Mouse (Mus musculus) cortical plate, adult 2 months (tissue): ENCODE measurements around the gene Tvp23b.

Experiments
- CTCF ChIP-seq: fragments of 200-500 bp; IDR thresholded peaks from 2 replicates; pipeline ENCODE4 v1.5.1; 2011; ENCODE audit warnings: mild to moderate bottlenecking, control low read depth, low read length; ENCODE audit not compliant: insufficient read depth; ENCODE audit errors: extremely low read depth
- POLR2A ChIP-seq: fragments of 200-500 bp; IDR thresholded peaks from 2 replicates; pipeline ENCODE4 v1.6.1; 2011; ENCODE audit warnings: mild to moderate bottlenecking, low read length, control low read depth; ENCODE audit not compliant: insufficient read depth; ENCODE audit errors: extremely low read depth

DNA sequence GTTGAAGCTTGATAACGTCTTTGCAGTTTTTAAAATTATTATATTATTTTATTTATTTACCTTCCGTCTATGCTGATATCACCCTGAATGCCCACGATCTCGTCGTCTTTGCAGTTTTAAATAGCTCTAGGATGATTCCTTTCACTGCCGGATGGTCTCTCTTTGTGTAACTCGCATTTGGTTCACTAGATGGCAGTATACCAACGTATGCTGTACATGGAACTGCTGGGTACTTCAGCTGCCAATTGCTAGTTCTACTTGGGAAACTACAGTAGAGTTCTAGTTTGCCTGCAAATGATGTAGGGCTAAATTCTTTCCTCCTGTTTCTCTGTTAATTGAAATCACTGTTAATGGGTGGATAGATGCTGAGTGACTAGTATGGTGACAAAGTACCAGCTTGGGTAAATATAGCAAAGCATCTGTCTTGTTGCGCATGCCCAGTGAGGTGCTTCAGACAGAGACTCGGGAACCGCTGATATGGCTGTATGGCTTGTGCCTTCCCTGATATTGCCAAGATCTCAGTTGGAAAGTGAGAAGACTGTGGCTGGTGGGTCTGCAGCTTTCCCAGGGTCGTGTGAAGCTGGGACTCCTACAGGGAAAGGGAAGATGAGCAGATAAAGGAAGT lies 22.6 kb downstream of the Tvp23b start:
- TF ChIP-seq CTCF (peak; percentile 87), POLR2A (no peak)
